Mouse (Mus musculus) lung, embryonic 15.5 days (tissue): ENCODE results near the gene Ube2l6. TPM values are rescaled to one million over a fixed set of nuclear protein-coding genes. Genes with fewer than 3 reads are reported as not detected.
A peak's percentile ranks its signal among the peaks of the same experiment; 100 is the strongest.

Source experiments
- ATAC-seq: fragments of 200-750 bp; cut with Nextera tagmentation; 2 replicates; pipeline ENCODE4 v1.8.0; 2017; ENCODE audit warnings: moderate number of reproducible peaks, borderline replicate concordance; ENCODE audit not compliant: low FRiP score, low TSS enrichment; ENCODE audit errors: extremely low read depth
- H3K27ac ChIP-seq: fragments of 300-500 bp; sonication (generic); 2 replicates; pipeline ENCODE4 v1.5.1; 2015; ENCODE audit warnings: moderate library complexity, mild to moderate bottlenecking, inconsistent platforms
- H3K27me3 ChIP-seq: fragments of 300-500 bp; sonication (generic); 2 replicates; pipeline ENCODE4 v1.6.1; 2015; ENCODE audit warnings: inconsistent platforms
- H3K36me3 ChIP-seq: fragments of 300-500 bp; sonication (generic); 2 replicates; pipeline ENCODE4 v1.6.1; 2015; ENCODE audit warnings: inconsistent platforms
- H3K4me1 ChIP-seq: fragments of 300-500 bp; sonication (generic); 2 replicates; pipeline ENCODE4 v1.6.1; 2015; ENCODE audit warnings: inconsistent platforms
- H3K4me2 ChIP-seq: fragments of 300-500 bp; sonication (generic); 2 replicates; pipeline ENCODE4 v1.6.1; 2015; ENCODE audit warnings: inconsistent platforms, mild to moderate bottlenecking, moderate library complexity
- H3K4me3 ChIP-seq: fragments of 300-500 bp; sonication (generic); 2 replicates; pipeline ENCODE4 v1.5.1; 2015; ENCODE audit warnings: mild to moderate bottlenecking, inconsistent platforms
- H3K9ac ChIP-seq: fragments of 300-500 bp; sonication (generic); 2 replicates; pipeline ENCODE4 v1.6.1; 2015; ENCODE audit warnings: inconsistent platforms
- H3K9me3 ChIP-seq: fragments of 300-500 bp; sonication (generic); 2 replicates; pipeline ENCODE4 v1.6.1; 2016; ENCODE audit warnings: inconsistent platforms
- WGBS: fragments of 180-500 bp; shearing (Covaris S2); methylation state at CpG from one replicate; pipeline ENCODE4 v1.1.7; 2015; 5-methylcytosine and 5-hydroxymethylcytosine counted together
- polyA plus RNA-seq: library from polyadenylated mRNA; unstranded; fragments of >200 nt; fragmentation: Nextera tagmentation; extraction: Ambion mirVana; gene quantifications from 2 replicates; pipeline ENCODE4 v1.2.1, GENCODE M21; 2015

The Ube2l6 gene
- polyA plus RNA-seq, 1 experiment from 2014 or later: 63.9 TPM

DNA sequence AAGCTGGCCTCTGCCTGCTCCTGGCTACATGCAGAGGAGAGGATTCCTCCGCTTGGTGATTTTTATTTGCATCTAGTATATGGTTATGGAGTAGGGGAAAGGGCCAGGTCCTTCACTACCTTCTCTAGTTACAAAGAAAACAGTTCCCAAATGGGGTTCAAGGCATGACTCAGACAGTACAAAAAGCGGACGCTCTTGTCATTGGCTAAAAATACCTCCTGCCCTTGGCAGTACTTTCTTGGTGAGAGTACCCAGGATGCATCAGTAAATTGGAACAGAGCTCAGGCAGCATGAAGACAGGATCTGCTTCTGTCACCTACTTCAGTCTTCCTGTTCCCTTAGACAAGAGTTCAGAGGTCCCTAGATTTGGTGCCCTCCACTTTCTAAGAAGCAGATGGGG lies 21.2 kb downstream of the Ube2l6 start:
- Histone ChIP-seq H3K4me3 (no peak overlapping the region), H3K27me3 (0 out of 2 replicates have a peak, but pooled peaks cover 4% of the 10 kb centered on the region), H3K4me2 (no peak overlapping the region), H3K9ac (no peak overlapping the region), H3K27ac (no peak overlapping the region), H3K4me1 (no peaks in the 10 kb centered on the region), H3K9me3 (no peaks in the 10 kb centered on the region), H3K36me3 (no peaks in the 10 kb centered on the region)
- ATAC-seq: no peak
- 45% methylated on average over 3 of the region's 3 CpGs for WGBS

DNA sequence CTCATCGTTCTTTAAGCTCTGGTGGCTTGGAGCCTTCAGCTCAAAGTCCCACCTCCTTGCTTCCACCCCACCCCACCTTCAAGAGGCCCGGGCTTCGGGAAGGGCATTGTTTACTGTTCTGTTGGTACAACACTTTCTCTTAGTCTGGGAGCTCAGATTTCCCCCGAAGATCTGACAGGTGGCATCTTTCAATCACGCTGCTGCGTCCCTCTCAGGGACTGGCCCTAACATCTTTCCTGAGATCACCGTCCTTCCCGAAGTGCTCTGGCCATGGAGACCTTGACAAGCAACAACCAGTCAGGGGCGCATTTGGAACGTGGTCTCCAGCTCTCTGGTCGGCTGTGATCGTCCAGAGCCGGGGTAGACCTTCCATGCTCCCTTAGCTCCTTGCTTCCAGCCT lies 23.9 kb downstream of the Ube2l6 start, which contains the start of gene Smtnl1:
Gene Smtnl1, minus strand, starts transcription at position 101 of the 400 bp plus-strand sequence.
- no peak within 1 kb of the TSS for H3K9ac ChIP-seq
- H3K36me3 ChIP-seq: no peaks in the 10 kb centered on the region
- WGBS: 34% methylated on average over 13 of the region's 13 CpGs
- no peak within 1 kb of the TSS for H3K4me3 ChIP-seq
- ATAC-seq: no peak
- H3K27ac ChIP-seq: no peak within 1 kb of the TSS
- peaks cover 3% of the 10 kb centered on the region for H3K4me1 ChIP-seq
- no peaks in the 10 kb centered on the region for H3K9me3 ChIP-seq
- H3K27me3 ChIP-seq: 0 out of 2 replicates have a peak, but pooled peaks cover 4% of the 10 kb centered on the region
- no peak within 1 kb of the TSS for H3K4me2 ChIP-seq

DNA sequence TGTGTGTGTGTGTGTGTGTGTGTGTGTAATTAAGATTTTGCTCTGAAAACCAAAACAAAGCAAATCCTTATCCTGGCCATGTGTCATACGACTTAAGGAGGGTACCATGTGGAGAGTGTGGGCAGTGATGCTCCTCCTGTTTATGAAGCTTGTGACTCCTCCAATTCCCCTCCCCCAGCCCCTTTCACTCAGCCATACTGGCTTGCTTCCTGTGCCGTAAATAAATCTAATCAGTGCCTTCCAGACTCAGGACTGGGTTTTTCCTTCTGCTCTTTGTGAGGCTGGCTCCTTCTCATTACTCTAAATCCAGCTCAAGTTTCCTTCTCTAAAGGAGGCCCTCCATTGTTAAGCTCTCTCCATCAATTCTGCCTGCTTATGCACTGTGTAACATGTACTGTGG lies 24.6 kb downstream of the Ube2l6 start:
- H3K9ac ChIP-seq: no peak overlapping the region
- no peaks in the 10 kb centered on the region for H3K36me3 ChIP-seq
- WGBS: 43% methylated on average over 2 of the region's 2 CpGs

DNA sequence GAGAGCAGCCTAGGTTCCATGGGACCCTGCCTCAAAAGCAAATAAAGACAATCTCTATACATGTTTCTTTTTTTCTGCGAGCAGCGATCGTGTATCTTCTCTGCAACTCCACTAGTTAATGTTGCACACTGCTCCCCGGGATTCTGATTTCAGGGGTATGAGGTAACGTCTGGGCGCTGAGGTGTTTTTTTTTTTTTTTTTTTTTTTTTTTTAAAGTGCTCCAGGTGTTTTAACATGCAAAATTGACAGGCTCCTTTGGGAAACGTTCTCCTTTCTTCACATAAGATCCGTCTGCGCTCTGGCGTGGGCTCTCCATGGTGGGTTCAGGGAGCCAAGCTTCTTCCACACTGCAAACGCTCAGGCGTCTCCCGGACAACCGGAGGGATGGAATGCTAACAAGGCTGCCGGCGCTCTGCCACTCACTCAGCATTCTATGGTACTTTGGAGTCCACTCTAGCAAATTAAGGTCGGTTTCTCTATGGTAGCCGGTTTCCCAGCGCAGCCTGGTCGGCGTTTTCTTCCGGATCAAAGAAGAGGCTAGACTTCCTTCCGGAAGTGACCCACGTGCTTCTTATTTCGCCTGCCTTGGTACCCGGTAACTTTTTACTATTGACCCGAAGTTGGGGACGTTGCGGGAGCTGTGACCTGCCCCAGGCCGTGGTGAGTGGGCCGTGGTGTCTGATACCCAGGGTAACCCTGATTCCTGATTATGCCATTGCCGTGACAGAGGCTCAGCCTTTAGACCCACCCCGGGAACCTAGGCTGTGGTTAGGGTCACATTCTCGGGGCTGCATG lies 28.1 kb downstream of the Ube2l6 start, which contains the start of gene Timm10:
Gene Timm10, plus strand, starts transcription at position 510 of the 795 bp plus-strand sequence.
- peak; percentile 82 for ATAC-seq
- peak within 1 kb of the TSS; percentile 60 for H3K9ac ChIP-seq
- H3K4me1 ChIP-seq: peaks cover 10% of the 10 kb centered on the region
- H3K4me3 ChIP-seq: peak within 1 kb of the TSS; percentile 57
- peaks cover 5% of the 10 kb centered on the region; the same call in 1 of the 2 replicates for H3K36me3 ChIP-seq
- H3K9me3 ChIP-seq: no peaks in the 10 kb centered on the region
- peak within 1 kb of the TSS; percentile 95 for H3K4me2 ChIP-seq
- H3K27ac ChIP-seq: no peak within 1 kb of the TSS
- no peaks in the 10 kb centered on the region for H3K27me3 ChIP-seq
- WGBS: under 1% methylated on average over 34 of the region's 34 CpGs

More for the DNA sequence above, 24.6 kb downstream of the Ube2l6 start:
- no peak for ATAC-seq
- H3K4me3 ChIP-seq: no peak overlapping the region
- 0 out of 2 replicates have a peak, but pooled peaks cover 4% of the 10 kb centered on the region for H3K27me3 ChIP-seq
- H3K4me1 ChIP-seq: peaks cover 10% of the 10 kb centered on the region
- H3K4me2 ChIP-seq: no peak overlapping the region
- no peaks in the 10 kb centered on the region for H3K9me3 ChIP-seq
- no peak overlapping the region for H3K27ac ChIP-seq

DNA sequence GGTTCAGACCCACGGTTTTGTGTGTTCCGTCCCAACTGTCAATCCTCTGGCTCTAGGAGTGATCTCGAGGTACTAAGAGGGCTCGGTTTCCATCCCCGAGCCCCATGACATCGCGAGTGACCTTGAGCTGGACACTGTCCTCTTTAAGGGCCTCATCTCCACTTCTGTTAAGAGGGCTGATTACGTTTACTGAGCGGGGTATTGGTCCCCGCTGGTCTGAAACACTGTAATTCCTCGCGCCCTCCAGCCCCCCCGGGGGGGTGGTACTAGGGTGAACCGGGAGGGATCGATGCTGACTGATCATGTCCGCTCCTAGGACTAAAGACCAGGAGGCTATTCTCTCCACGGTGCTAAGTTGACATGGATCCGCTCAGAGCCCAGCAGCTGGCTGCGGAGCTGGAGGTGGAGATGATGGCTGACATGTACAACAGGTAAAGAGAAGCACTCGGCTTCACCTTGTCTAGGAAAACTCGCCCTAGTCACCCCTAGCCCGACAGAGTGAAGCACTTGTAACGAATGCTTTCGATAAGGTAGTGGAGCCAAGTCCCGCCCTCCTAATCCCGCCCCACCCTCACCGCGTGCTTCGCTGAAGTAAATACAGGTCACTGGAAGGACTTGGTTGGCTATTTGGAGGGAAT lies 28.8 kb downstream of the Ube2l6 start:
- Histone ChIP-seq H3K27ac (no peak overlapping the region), H3K4me3 (peak overlapping the region; percentile 57), H3K27me3 (no peaks in the 10 kb centered on the region), H3K4me2 (peak overlapping the region; percentile 95), H3K4me1 (peaks cover 12% of the 10 kb centered on the region), H3K9ac (peak overlapping the region; percentile 60), H3K9me3 (no peaks in the 10 kb centered on the region), H3K36me3 (peaks cover 5% of the 10 kb centered on the region; the same call in 1 of the 2 replicates)
- peak; percentile 10; the same call in 1 of the 2 replicates for ATAC-seq
- WGBS: under 1% methylated on average over 29 of the region's 29 CpGs

DNA sequence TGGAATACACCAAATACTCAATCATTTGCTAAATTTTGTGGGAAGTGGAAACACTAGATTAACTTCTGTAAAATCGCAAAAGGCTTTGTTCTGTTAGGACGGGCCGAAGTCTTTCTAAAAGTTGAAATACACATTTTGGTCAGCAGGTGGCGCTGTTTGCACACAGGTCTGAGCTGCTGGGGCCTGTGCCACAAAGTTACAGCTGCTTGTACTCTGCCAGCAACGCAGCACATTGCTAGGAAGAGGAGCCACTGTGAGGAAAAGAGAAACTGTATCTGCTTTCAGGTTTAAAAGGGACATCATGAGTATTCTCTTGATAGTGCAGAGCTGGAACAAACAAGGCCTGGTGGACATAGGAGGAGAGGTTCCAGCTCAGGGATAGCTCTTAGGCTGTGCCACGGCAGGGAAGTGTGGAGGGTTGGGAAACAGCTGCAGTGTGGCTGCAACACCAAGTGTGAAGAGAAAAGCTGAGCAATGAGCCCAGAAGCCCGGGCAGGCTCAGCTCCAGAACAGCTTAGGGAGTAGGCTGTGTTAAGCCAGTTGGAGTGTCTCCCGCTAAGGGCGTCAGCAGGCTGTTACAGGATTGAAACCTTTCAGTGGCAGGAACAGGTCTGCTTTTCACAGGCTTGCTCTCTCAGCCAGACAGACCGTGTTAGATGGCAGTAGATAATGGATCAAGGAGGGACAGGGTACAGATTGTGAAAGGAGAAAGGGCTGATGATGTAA lies 33.2 kb downstream of the Ube2l6 start:
- Histone ChIP-seq H3K9me3 (no peaks in the 10 kb centered on the region), H3K27ac (peak overlapping the region; percentile 66), H3K9ac (no peak overlapping the region), H3K36me3 (peaks cover 5% of the 10 kb centered on the region; the same call in 1 of the 2 replicates), H3K4me2 (no peak overlapping the region), H3K4me3 (no peak overlapping the region), H3K4me1 (peaks cover 15% of the 10 kb centered on the region), H3K27me3 (0 out of 2 replicates have a peak, but pooled peaks cover 5% of the 10 kb centered on the region)
- WGBS: 19% methylated on average over 10 of the region's 10 CpGs
- peak; percentile 81 for ATAC-seq

DNA sequence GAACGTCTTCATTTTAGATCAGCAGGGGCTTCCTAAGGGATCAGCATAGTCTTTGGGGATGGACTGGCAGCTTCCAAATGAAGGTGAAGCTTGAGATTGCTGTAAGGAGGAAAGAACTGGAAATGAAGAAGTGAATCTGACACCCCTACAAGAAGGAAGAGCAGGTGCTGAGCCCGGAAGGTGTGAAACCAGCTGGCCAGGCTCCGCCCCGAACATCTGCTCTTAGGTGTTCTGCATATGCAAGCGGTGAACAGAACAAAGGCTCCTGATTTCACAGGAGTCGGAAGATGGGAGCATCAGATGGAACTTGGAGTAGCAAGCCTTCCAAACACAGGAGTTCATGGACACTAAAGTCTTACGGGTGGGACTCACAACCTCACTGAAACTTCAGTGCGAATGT lies 38.5 kb downstream of the Ube2l6 start:
- Histone ChIP-seq H3K4me1 (peaks cover 31% of the 10 kb centered on the region), H3K4me3 (no peak overlapping the region), H3K36me3 (no peaks in the 10 kb centered on the region), H3K27me3 (peaks cover 13% of the 10 kb centered on the region; the same call in 1 of the 2 replicates), H3K9ac (no peak overlapping the region), H3K27ac (no peak overlapping the region), H3K4me2 (no peak overlapping the region), H3K9me3 (no peaks in the 10 kb centered on the region)
- ATAC-seq: no peak
- WGBS: 49% methylated on average over 8 of the region's 8 CpGs

DNA sequence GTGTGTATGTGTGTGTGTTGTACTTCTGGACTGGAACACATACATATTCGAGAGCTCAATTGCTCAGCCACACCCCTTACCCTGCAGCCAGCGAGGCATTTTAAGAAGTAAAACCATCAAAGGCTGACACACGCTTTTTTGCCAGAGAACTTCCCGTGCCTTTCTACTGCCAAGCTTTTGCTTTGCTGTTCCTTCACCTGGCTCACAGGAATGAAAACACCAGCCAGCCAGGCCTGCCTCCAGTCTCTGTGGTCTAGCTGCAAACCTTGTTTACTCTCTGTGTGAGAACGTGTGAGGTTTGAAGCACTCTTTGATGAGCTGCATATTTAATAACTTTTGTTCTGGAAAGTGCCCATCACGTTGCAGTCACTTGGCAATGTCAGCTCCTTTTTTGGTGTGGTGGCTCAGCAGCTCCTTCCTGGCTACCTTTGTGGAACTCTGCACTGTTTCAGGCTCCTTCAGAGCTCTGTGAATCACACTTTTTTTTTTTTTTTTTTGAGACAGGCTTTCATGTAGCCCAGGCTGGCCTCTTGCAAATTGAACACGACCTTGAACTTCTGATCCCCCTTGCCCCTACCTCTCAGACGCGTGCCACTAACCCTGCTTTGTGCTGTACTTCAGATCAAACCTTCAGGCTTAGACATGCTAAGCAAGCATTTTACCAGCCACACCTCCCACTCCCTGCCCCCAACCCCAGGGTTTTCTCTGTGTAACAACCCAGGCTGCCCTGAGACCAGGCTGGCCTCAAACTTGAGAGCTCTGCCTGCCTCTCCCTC lies 39.4 kb downstream of the Ube2l6 start:
- no peak for ATAC-seq
- peak overlapping the region; percentile 97 for H3K4me2 ChIP-seq
- H3K4me3 ChIP-seq: no peak overlapping the region

DNA sequence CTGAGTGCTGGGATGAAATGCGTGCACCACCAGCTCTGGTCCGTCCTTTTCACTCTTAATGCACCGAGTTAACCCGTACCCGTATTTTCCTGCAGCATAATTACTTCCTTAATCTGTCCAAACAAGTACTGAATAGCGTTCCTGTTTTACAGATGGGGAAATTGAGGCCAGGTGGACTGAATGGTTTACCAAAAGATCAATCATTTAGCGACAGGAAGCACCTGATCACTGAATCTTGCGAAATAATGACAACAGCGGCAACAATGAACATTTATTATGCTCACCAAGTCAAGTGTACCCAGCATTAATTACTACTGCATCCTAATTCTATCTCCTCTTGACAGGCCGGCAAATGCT lies 39.9 kb downstream of the Ube2l6 start, which contains the start of gene Slc43a1:
Gene Slc43a1, plus strand, starts transcription at position 258 of the 357 bp plus-strand sequence.
- peaks cover 30% of the 10 kb centered on the region for H3K4me1 ChIP-seq

More for the DNA sequence above, 39.4 kb downstream of the Ube2l6 start:
- no peak overlapping the region for H3K9ac ChIP-seq
- no peaks in the 10 kb centered on the region for H3K36me3 ChIP-seq
- H3K27me3 ChIP-seq: peaks cover 13% of the 10 kb centered on the region; the same call in 1 of the 2 replicates
- H3K9me3 ChIP-seq: no peaks in the 10 kb centered on the region
- peaks cover 30% of the 10 kb centered on the region for H3K4me1 ChIP-seq
- WGBS: 27% methylated on average over 9 of the region's 9 CpGs
- no peak overlapping the region for H3K27ac ChIP-seq

DNA sequence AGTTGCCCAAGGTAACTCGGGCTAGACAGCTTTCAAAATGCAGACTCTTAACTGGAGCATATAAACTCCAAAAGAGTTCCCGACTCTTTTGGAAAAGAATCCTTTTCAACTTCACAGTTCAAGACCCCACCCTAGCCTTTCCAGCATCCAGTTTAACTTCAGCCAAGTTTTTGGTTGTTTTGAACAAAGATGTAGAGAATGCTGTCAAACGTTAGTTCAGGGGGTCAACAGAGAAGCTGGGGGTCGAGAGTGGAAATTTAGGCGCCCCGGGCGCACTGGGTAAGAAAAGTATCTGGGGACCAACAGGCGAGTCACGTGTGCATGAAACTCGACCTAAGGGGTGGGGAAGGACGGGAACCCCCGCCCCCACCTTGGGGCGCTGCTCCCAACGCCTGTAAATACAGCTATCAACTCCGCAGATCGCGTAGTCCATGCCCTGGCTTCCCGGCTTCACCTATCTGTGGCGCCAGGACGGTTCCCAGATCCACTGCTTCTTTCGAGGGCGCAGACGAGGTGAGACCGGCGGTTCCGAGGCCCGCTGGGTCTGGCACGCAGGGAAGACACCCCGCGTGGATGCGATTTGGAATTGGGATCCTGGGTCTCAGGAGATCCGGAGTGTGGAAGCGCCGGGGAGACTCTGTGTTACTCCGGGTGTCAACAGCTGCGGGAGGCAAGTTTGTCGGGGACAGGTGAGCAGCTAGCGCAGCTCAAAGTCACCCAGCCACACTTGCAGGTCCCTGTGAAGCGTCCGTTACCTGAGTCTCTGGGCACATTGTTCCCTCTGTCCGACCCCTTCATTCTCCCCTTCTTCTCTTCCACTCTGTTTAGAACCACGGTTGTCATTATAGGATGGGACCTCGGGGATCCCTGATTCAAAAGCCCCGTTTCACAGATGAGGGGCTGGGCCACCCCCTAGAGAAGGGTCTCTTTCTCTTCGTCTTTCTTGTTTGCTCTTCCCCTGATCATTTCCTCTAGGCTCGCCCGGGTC lies 40.7 kb downstream of the Ube2l6 start:
- Histone ChIP-seq H3K9ac (peak overlapping the region; percentile 70), H3K4me2 (peak overlapping the region; percentile 97), H3K27me3 (peaks cover 13% of the 10 kb centered on the region; the same call in 1 of the 2 replicates), H3K4me1 (peaks cover 30% of the 10 kb centered on the region), H3K9me3 (no peaks in the 10 kb centered on the region), H3K27ac (peak overlapping the region; percentile 93), H3K4me3 (peak overlapping the region; percentile 63), H3K36me3 (no peaks in the 10 kb centered on the region)
- peak; percentile 27; the same call in 1 of the 2 replicates for ATAC-seq
- WGBS: under 1% methylated on average over 47 of the region's 47 CpGs

More for the DNA sequence above, 39.9 kb downstream of the Ube2l6 start, which contains the start of gene Slc43a1:
- peak within 1 kb of the TSS; percentile 70 for H3K9ac ChIP-seq
- peak within 1 kb of the TSS; percentile 97 for H3K4me2 ChIP-seq
- no peak for ATAC-seq
- H3K36me3 ChIP-seq: no peaks in the 10 kb centered on the region
- peak within 1 kb of the TSS; percentile 63 for H3K4me3 ChIP-seq
- H3K9me3 ChIP-seq: no peaks in the 10 kb centered on the region
- H3K27ac ChIP-seq: peak within 1 kb of the TSS; percentile 93
- 27% methylated on average over 10 of the region's 10 CpGs for WGBS
- peaks cover 13% of the 10 kb centered on the region; the same call in 1 of the 2 replicates for H3K27me3 ChIP-seq
